Mouse (Mus musculus) kidney, adult 2 months (tissue): ENCODE results near the gene Commd7.

Source experiments
- CTCF ChIP-seq: fragments of 200-500 bp; conservative IDR thresholded peaks from 2 replicates; pipeline ENCODE4 v1.5.1; 2011; ENCODE audit warnings: low read depth, mild to moderate bottlenecking, control low read depth, low read length, moderate library complexity, mixed read lengths; ENCODE audit not compliant: insufficient read depth, insufficient read length
- POLR2A ChIP-seq: fragments of 200-500 bp; IDR thresholded peaks from one replicate; pipeline ENCODE4 v1.6.1; 2011; ENCODE audit warnings: low read depth, low read length, control low read depth

GRCm38 (mm10) chr2:153568541-153568940 lies 64.0 kb downstream of the Commd7 start:
- TF ChIP-seq CTCF (no peak), POLR2A (no peak)
